Mouse (Mus musculus) layer of hippocampus, adult 18-20 months (tissue): Measurements from ENCODE around the gene Zbtb45. TPM values are rescaled to one million over a fixed set of nuclear protein-coding genes. Genes with fewer than 3 reads are reported as not detected.
A peak's percentile ranks its signal among the peaks of the same experiment; 100 is the strongest.

Experiments
- DNase-seq, 2 experiments: peaks; one replicate each; pipeline ENCODE4 v3.0.0; 2022; ENCODE audit warnings: low spot score in 2 of 2
- total RNA-seq, 2 experiments: library from RNA; stranded (reverse); gene quantifications; 2 replicates each; pipeline ENCODE4 v1.2.3; 2021

The Zbtb45 gene
- total RNA-seq, 2 experiments from 2014 or later, result 33.2 to 34.3 TPM

GRCm38 (mm10) chr7:12998851-12999250 lies 11.0 kb downstream of the Zbtb45 start, which contains the start of gene Trim28:
Gene Trim28 (plus strand): TSS chr7:12999114.
- no peak for DNase-seq

DNA sequence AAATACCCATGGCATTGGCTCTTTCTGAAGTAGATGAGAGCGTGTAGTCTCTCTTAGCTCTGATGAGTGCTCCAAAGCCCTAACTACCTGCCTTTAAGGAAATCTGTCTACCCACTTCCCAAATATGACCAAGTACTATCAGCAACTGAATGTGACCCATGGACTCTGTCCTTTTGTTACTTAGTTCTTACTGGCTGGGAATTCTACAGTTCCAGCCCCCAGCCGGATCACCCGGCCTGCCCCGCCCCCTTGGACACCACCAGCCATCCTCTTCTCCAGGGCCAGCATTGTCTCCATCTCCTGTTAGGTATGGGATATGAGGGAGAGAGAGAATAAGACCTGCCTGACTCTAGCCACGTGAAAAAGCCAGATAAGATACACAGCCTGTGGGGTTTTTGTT lies 11.8 kb downstream of the Zbtb45 start, which contains the start of gene Slc27a5:
Gene Slc27a5, minus strand, starts transcription at position 140 of the 400 bp plus-strand sequence.
- DNase-seq, result no peak

DNA sequence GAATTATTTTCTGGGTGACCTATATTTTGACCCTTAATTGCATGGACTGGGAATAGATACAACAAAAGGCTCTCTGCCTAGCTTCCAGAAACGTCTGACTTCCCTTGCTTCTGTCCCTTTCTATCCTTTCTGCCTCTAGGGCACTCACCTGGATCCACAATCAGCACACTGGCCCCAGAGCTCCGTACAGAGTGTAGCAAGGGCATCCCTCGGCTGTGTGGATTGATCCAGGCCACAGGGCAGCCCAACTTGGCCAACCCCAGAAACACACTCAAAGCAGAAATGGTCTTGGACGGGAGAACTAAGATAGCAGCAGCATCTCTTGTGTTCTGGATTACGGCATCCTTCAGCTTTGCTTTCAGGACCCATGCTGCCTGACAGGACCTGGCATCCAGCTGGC lies 12.6 kb downstream of the Zbtb45 start:
- no peak for DNase-seq

DNA sequence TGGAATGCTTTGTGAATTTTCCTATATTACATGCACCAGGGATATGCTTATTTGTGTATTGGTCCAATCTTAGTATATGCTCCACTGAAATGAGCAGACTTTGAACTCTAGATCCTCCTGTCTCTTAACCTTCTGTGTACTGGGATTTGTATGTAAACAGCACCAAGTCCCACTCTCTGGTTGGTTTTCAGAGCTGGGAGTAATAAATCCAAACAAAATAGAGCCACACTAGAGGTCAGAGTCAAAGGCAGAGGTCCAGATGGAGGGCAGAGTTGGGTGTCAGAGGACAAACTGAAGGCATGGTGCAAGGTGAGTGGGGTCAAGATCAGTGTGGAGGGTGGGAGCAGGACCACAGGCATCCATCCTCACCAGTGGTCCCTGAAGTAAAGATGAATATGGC lies 14.0 kb downstream of the Zbtb45 start:
- no peak for DNase-seq

GRCm38 (mm10) chr7:12993148-12993547 lies 16.7 kb downstream of the Zbtb45 start:
- DNase-seq, result no peak

DNA sequence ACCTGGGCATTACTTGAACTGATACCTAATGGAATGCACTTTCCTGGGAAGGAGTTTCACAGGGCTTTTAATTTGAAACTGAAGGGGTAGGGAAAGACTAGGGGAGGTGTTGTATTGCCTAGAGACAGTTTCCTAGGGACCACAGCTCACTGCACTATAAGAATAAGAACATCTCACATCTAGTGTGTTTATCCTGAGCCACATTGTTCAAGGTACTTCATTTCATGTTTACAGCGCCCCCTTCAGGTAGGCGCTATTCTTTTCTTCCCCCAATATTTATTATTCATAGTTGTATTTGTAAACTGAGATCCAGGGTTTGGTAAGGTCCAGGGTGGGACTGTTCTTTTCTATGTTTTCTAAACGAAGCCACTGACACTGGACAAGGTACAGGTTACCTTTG lies 17.6 kb downstream of the Zbtb45 start:
- DNase-seq, result no peak

GRCm38 (mm10) chr7:12987409-12988189 lies 22.2 kb downstream of the Zbtb45 start:
- no peak for DNase-seq

GRCm38 (mm10) chr7:12986906-12987305 lies 22.9 kb downstream of the Zbtb45 start:
- DNase-seq, result no peak

DNA sequence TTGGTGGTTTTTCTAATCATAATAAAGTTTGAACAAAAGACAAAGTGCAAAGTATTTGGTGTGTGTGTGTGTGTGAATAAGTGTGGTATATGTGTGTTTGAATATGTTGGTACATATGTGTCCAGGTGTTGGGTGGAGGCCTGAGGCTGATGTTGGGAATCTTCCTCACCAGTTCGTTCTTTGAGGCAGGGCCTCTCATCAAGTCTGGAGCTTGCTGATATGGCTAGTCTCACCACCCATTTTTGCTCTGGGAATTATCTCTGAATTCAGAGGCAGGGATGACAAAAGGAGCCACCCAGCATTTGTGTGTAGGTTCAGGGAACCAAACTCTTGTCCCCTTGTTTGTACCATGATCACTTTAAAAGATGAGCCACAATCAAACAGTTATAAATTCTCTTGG lies 24.1 kb downstream of the Zbtb45 start:
- DNase-seq, result no peak

GRCm38 (mm10) chr7:12980291-12980690 lies 29.5 kb downstream of the Zbtb45 start:
- no peak for DNase-seq

DNA sequence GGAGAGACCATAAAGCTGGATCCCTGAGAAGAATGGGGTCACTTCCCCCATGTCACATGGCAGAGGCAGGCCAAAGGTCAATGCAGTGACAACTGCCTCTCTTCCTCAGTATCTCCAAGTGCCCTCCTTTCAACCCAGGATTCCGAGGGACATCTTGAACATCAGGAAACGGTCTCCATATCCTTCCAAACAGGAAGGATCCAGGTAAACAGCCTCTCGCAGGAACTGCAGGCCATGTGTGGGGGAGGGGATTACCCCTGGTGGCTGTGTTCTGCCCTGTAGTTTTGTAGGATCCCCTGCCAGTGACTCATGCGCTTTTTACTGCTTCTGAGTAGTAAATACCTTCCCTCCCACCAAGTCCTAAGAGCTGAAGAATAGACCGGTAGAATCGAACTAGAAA lies 30.1 kb downstream of the Zbtb45 start:
- no peak for DNase-seq

- DNase-seq, result no peak
Measured at GRCm38 (mm10) chr7:12978931-12979722, 30.7 kb downstream of the Zbtb45 start.

DNA sequence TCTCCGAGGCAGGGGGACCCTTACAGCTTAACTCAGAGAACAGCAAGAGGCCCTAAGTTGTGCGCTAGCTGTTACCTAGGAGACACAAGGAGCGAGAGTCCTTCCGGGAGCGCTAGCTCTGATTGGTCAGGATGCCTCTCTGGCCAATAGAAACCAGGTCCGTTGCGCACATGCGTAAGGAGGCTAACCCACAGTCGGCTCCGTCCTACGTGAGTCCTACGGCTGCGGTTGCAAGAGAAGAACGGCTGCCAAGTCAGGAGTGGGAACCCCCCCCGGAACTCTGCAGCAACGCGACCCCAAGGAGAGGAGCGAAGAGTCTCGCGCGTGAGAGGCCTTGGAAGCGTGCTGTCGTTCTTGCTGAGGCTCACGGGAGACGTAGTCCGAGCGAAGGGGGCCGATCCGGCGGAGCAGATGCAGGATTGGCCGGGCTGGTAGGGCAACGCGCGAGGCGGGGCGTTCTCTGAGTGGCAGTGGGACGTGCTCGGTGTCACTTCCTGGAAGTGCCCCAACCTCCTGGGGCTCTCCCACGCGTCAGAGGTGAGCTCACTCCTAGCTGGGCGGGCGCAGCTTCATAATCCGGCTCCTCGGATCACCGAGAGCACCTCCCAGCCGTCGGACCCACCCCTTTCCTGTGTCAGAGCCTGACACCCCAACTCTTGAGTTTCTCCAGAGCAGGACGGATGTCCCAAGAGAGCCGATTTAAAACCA lies 32.0 kb downstream of the Zbtb45 start, which contains the start of gene Zfp446:
Gene Zfp446, plus strand, starts transcription at position 167 of the 708 bp plus-strand sequence.
- peak; percentile 99 to 100 for DNase-seq

- no peak for DNase-seq
Measured at GRCm38 (mm10) chr7:12970906-12971305, 38.9 kb downstream of the Zbtb45 start.

- DNase-seq, result peak in 1 of 2 experiments; percentile 33
Measured at GRCm38 (mm10) chr7:12966104-12966845, 43.6 kb downstream of the Zbtb45 start.

DNA sequence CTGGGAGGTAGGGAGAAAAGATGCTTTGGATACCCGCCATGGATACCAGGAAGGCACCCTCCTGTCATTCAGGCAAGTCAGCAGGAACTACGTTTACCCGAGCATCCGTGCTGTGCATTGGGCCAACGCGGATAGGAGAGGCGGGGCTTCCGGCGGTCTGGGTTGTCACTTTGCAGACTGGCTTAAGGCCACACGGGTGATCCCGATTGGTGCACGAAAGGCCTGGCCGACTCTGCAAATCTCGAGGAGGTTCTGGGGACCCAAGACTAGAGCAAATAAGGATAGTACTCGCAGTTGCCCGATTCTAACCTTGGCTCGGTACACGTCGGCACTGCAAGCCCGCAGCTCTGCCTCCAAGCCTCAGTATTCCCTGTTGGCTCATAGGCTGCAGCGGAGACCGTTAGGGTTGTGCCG lies 44.1 kb downstream of the Zbtb45 start, which contains the start of gene Zfp324:
Gene Zfp324, plus strand, starts transcription at position 161 of the 414 bp plus-strand sequence.
- DNase-seq, result peak; percentile 89 to 95

DNA sequence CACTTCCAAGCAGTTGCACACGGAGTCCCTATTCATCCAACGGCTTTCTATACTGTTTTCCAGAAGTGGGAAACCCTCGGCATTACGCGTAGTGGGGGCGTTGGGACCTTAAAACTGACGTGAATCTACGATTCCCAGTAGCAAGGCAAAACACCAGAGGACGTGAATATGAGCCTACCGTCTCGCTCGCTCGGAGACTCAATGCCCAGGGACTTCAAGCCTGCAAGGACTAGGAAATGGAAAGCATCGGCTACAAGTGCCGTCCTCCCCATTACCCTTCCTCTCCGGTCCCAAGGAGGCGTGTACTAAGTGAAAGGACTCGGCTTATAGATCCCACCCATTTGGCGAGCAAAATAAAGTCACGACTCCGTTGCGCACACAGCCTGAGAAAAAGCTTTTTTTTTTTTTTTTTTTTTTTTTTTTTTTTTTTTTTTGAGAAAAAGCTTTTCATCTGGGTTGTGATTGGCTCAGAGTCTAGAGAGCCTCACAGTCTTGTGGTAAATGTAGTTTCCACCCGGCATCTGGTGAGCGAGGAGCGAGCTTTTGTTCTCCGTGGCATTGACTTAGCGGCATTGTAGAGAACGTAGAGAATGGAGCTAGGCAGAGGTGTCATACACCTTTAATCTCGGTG lies 48.2 kb downstream of the Zbtb45 start:
- DNase-seq, result peak; percentile 41 to 73

DNA sequence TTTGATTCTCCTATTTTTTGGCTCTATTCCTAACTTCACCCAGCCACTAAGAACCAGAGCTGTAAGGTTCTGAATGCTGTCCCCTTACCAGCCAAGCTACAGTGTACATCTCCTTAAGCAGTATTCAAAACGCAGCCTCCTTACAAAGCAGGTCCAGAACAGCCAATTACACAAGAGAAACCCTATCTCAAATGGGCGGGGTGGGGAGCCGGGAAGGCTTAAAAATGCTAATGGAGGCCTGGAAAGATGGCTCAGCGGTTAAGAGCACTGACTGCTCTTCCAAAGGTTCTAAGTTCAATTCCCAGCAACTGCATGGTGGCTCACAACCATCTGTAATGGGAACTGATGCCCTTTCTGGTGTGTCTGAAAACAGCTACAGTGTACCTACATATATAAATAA lies 50.1 kb downstream of the Zbtb45 start:
- no peak for DNase-seq

GRCm38 (mm10) chr7:12958948-12959347 lies 50.9 kb downstream of the Zbtb45 start:
- DNase-seq, result no peak

- no peak for DNase-seq
Measured at GRCm38 (mm10) chr7:12957511-12957910, 52.3 kb downstream of the Zbtb45 start.
